Mouse (Mus musculus) bone marrow macrophage, adult 2 months (primary cell): ENCODE results near the gene Snapc4. TPM values are rescaled to one million over a fixed set of nuclear protein-coding genes. Genes with fewer than 3 reads are reported as not detected.

Source experiments
- H3K27ac ChIP-seq: 2 replicates; pipeline ENCODE4 v1.5.1; 2012; ENCODE audit warnings: low read depth, low read length; ENCODE audit not compliant: insufficient read depth
- H3K4me1 ChIP-seq: 2 replicates; pipeline ENCODE4 v1.6.1; 2012; ENCODE audit warnings: low read length; ENCODE audit not compliant: control insufficient read depth, insufficient read depth
- H3K4me3 ChIP-seq: 2 replicates; pipeline ENCODE4 v1.5.1; 2012; ENCODE audit warnings: mild to moderate bottlenecking, low read length, moderate library complexity; ENCODE audit not compliant: insufficient read depth
- CTCF ChIP-seq: IDR thresholded peaks from 2 replicates; pipeline ENCODE4 v1.5.1; 2012; ENCODE audit warnings: low read depth, mild to moderate bottlenecking, low read length, moderate library complexity
- POLR2A ChIP-seq: IDR thresholded peaks from 2 replicates; pipeline ENCODE4 v1.6.1; 2012; ENCODE audit warnings: mild to moderate bottlenecking, low read depth, low read length, borderline replicate concordance
- polyA plus RNA-seq: library from polyadenylated mRNA; stranded (reverse); fragments of >200 nt; gene quantifications from 2 replicates; pipeline ENCODE4 v1.2.4, GENCODE M21; 2012; ENCODE audit not compliant: missing spikeins, insufficient read depth, insufficient read length

The Snapc4 gene
- polyA plus RNA-seq, 1 experiment: 16.3 TPM

DNA sequence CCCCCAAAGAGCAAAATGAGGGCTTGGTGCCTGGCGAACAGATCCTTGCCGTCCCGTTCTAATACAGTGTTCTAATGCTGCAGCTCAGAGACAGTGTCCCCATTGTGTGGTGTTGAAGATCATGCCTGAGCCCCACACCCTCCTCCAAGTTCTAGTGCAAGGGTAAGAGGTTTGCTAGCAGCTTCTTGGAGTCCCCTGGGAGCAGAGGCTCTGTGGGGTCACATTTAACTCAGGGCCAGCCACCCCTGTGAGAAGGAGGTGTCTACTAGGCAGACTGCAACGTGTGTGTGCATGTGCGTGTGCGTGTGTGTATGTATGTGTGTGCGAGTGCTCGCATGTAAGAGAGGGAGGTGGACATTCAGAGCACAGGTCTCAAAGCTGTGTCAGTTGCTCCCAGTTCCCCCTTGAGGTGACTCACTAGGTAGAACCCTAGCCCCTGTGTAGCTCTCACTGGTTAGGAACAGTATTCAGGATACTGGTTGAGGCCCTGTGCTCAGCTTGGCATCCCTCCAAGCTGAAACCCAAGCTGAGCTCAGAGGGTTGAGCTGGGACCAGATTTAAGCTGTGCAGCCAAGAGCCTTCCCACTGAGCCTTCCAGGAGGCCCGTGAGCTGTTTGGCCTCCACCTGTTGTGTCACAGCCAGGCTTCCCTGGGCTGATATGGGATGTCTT lies 63.7 kb downstream of the Snapc4 start:
- TF ChIP-seq POLR2A (no peak), CTCF (no peak)
- Histone ChIP-seq H3K4me1 (peaks cover 9% of the 10 kb centered on the region), H3K27ac (no peak overlapping the region), H3K4me3 (no peak overlapping the region)

DNA sequence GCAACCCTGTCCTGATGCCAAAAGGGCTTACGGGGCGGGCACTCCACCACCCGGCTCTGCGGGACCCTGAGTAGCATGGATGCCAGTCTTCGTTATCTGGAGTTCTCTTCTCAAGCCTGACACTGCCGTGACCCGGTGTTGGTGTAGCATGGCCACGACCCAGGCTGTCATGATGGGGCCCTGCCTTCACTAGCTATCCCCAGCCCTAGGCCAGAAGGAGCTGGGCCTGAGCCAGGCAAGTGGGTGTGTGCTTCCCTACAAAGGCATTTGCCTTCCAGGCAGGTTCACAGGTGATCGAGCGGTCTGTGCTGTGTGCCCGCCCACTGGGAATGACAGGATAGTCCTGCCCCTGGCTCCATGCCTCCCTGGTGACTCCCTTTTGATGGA lies 64.5 kb downstream of the Snapc4 start:
- H3K4me3 ChIP-seq: peak overlapping the region; percentile 80
- H3K27ac ChIP-seq: no peak overlapping the region
- peaks cover 12% of the 10 kb centered on the region for H3K4me1 ChIP-seq
- no peak for TF ChIP-seq CTCF
- no peak for TF ChIP-seq POLR2A

DNA sequence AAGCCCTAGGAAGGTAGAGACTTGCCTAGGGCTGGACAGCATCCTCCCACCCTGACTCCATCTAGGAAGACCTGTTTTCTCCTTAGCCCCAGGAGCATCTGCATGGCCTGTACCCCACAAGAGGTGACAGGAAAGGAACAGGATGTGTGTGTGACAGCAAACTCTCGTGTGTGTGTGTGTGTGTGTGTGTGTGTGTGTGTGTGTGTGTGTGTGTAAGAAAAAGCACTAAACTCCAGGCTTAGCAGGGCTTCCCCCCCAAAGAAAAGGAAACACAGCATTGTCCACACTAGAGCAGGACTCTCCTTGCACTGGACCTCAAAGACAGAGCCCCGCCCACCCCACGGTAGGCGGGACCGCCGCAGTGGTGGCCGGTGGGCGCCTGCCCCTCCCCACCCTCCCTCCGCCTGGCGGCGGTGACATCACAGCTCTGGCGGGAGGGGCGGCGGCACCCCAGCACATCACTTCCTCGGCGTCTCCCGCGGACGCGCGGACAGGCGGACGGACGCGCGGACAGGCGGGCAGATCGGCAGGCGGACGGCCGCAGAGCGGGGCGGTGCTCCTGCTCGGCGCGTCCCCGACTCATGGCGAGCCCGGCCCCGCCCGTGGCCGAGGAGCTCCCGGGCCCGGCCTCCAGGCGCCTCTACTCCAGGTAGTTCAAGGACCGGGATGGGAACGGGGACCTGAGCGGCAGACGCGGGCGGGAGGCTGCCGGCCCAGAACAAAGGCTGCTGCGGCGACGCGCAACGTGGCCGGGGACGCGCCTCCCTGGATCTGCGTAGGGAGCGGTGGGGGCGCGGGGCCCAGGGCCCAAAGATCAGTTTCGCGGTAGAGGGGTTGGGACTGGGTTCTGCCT lies 65.2 kb downstream of the Snapc4 start, which contains the start of gene Gpsm1:
Gene Gpsm1 (plus strand): TSS at position 444 of the 853 bp plus-strand sequence.
- no peak within 1 kb of the TSS for H3K27ac ChIP-seq
- H3K4me1 ChIP-seq: peaks cover 12% of the 10 kb centered on the region
- H3K4me3 ChIP-seq: peak within 1 kb of the TSS; percentile 80
- TF ChIP-seq POLR2A (no peak), CTCF (no peak)

DNA sequence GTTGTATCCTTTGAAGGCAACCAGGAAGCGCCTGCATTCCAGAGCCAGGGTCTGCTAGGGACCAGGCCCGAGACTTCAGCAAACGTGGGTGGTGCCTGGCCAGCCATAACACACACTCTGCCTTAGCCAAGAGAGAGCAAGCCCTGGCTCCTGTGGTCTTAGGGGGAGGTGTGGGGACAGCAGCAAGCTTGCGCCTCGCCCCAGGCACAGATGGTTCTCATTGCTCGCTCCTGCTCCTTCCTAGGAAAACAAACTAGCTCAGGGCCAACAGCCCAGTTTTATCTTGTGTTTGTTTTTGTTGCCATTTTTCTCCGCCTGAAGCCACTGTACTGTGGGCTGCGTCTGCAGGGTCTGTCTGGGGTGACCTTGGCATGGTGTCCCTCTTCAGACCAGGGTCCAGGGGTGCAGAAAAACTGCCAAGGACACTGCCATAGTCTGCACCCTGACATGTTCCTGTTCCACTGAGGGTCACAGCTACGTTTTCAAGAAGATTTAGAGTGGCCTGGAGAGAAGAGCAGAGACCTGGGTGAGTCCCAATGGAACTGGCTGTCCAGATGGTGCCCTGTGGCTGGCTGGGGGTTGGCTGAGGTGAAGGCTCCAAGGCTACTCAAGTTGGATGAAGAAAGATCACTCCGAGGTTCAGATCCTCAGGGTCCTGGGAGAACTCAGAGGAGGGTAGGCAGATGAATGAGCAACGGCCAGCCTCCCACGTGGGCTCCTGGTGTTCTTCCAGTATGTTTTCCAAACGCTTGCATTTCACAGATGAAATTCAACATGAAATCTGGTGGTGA lies 66.0 kb downstream of the Snapc4 start:
- Histone ChIP-seq H3K27ac (no peak overlapping the region), H3K4me3 (peak overlapping the region; percentile 80), H3K4me1 (peaks cover 12% of the 10 kb centered on the region)
- TF ChIP-seq POLR2A: no peak
- no peak for TF ChIP-seq CTCF

DNA sequence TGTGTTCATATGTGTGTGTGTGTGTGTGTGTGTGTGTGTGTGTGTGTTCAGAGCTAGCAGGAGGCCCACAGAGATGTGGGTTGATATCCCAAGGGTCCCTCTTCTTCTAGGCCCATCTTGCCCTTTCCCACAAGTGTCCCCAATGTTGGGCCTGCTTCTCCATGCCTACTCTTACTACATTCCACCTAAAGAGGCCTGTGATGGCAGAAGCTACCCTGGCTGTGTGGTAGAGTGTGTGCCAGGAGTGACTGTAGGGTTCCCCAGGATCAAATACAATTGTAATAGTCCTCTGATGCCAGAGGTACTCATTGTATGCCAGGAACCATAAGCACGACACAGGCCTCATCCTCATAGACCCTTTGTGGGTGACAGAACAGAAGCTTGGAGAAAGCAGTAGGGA lies 67.1 kb downstream of the Snapc4 start:
- H3K4me1 ChIP-seq: peaks cover 12% of the 10 kb centered on the region
- no peak overlapping the region for H3K27ac ChIP-seq
- TF ChIP-seq POLR2A (no peak), CTCF (no peak)
- no peak overlapping the region for H3K4me3 ChIP-seq

DNA sequence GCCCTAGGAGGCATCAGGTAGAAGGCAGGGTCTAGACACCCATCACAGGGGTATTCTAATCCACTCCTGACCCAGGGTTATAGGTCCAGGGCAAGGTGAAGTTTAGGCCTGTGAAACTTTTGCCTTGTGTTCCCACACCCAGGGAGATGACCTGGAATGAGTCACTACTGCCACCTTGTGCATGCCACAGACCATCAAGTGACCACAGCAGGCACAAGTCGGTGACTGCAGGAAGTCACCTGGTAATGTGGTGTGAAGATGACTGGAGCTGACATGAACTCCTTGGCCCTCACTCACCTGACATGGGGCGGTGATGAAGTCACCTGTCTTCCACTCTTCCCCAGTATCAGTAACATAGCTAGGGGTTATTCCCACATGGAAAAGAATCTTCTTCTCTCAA lies 67.6 kb downstream of the Snapc4 start:
- Histone ChIP-seq H3K4me3 (no peak overlapping the region), H3K4me1 (peaks cover 13% of the 10 kb centered on the region), H3K27ac (no peak overlapping the region)
- TF ChIP-seq CTCF (no peak), POLR2A (no peak)

Other genes starting within 250 kb of the Snapc4 start
- not detected in 2 replicates for gene Lhx3, start 172.4 kb downstream of the Snapc4 start, polyA plus RNA-seq
- 4.2 and 5.6 TPM in 2 replicates for gene Qsox2, start 143.1 kb downstream of the Snapc4 start, polyA plus RNA-seq
- gene Ccdc187, start 86.1 kb downstream of the Snapc4 start, polyA plus RNA-seq: not detected in 2 replicates
- gene Gpsm1, start 65.1 kb downstream of the Snapc4 start, polyA plus RNA-seq: 5.3 and 5.5 TPM in 2 replicates
- 11.9 and 12.5 TPM in 2 replicates for gene Dnlz, start 28.5 kb downstream of the Snapc4 start, polyA plus RNA-seq
- gene Card9, start 19.7 kb downstream of the Snapc4 start, polyA plus RNA-seq: 72.6 and 76.8 TPM in 2 replicates
- gene Entr1, start 8.7 kb upstream of the Snapc4 start, polyA plus RNA-seq: 61.5 and 70.4 TPM in 2 replicates
- gene Pmpca, start 8.7 kb upstream of the Snapc4 start, polyA plus RNA-seq: 38.5 and 51.6 TPM in 2 replicates
- 19.0 and 20.6 TPM in 2 replicates for gene Inpp5e, start 28.6 kb upstream of the Snapc4 start, polyA plus RNA-seq
- gene Sec16a, start 64.6 kb upstream of the Snapc4 start, polyA plus RNA-seq: 26.4 and 41.7 TPM in 2 replicates
- 27.6 and 36.4 TPM in 2 replicates for gene Notch1, start 136.0 kb upstream of the Snapc4 start, polyA plus RNA-seq
- gene Egfl7, start 199.4 kb upstream of the Snapc4 start, polyA plus RNA-seq: 1.5 TPM in 1 of 2 replicates, not detected in the other
- gene Gm20532, start 206.0 kb upstream of the Snapc4 start, polyA plus RNA-seq: not detected in 2 replicates
- 35.3 and 38.5 TPM in 2 replicates for gene Agpat2, start 223.8 kb upstream of the Snapc4 start, polyA plus RNA-seq
- not detected in 2 replicates for gene Fam69b, start 247.8 kb upstream of the Snapc4 start, polyA plus RNA-seq